Mouse (Mus musculus) heart, embryonic 10.5 days (tissue): Measurements from ENCODE around the gene Mt2. TPM values are rescaled to one million over a fixed set of nuclear protein-coding genes. Genes with fewer than 3 reads are reported as not detected.
A peak's percentile ranks its signal among the peaks of the same experiment; 100 is the strongest.
"Not testable (repeated sequence)": the region's sequence is repeated elsewhere in the genome, so short reads cannot be mapped to it uniquely, and the experiment has no call there.

Experiments used
- DNase-seq: peaks from one replicate; pipeline ENCODE4 v3.0.0-alpha.2; 2017; ENCODE audit warnings: low spot score
- H3K27ac ChIP-seq: fragments of 300-500 bp; sonication (generic); 2 replicates; pipeline ENCODE4 v1.5.1; 2016; ENCODE audit warnings: mild to moderate bottlenecking
- H3K27me3 ChIP-seq: fragments of 300-500 bp; sonication (generic); 2 replicates; pipeline ENCODE4 v1.6.1; 2016; ENCODE audit warnings: mild to moderate bottlenecking; ENCODE audit not compliant: poor library complexity, insufficient read depth, severe bottlenecking
- H3K36me3 ChIP-seq: fragments of 300-500 bp; sonication (generic); 2 replicates; pipeline ENCODE4 v1.6.1; 2016; ENCODE audit warnings: mild to moderate bottlenecking, moderate library complexity
- H3K4me1 ChIP-seq: fragments of 300-500 bp; sonication (generic); 2 replicates; pipeline ENCODE4 v1.6.1; 2016; ENCODE audit warnings: mild to moderate bottlenecking
- H3K4me3 ChIP-seq: fragments of 300-500 bp; sonication (generic); 2 replicates; pipeline ENCODE4 v1.5.1; 2016; ENCODE audit warnings: mild to moderate bottlenecking, moderate library complexity
- H3K9me3 ChIP-seq: fragments of 300-500 bp; sonication (generic); 2 replicates; pipeline ENCODE4 v1.6.1; 2016; ENCODE audit warnings: mild to moderate bottlenecking, moderate library complexity
- WGBS: fragments of 180-500 bp; shearing (Covaris S2); methylation state at CpG from one replicate; pipeline ENCODE4 v1.1.7; 2016; 5-methylcytosine and 5-hydroxymethylcytosine counted together
- polyA plus RNA-seq: library from polyadenylated mRNA; unstranded; fragments of >200 nt; fragmentation: Nextera tagmentation; extraction: Ambion mirVana; gene quantifications from 2 replicates; pipeline ENCODE4 v1.2.1, GENCODE M21; 2016

Gene Mt2
- 86.3 and 113 TPM in 2 replicates for polyA plus RNA-seq

- Histone ChIP-seq H3K27me3 (peaks cover 93% of the 10 kb centered on the region), H3K36me3 (no peaks in the 10 kb centered on the region), H3K4me1 (peaks cover 22% of the 10 kb centered on the region), H3K27ac (peak within 1 kb of the TSS; percentile 73), H3K9me3 (no peaks in the 10 kb centered on the region), H3K4me3 (peak within 1 kb of the TSS; percentile 61)
- peak; percentile 95 for DNase-seq
- under 1% methylated on average over 56 of the region's 56 CpGs for WGBS
Measured at GRCm38 (mm10) chr8:94172075-94172808, at the start of gene Mt2. Gene Mt2, plus strand, starts transcription at chr8:94172664.

GRCm38 (mm10) chr8:94122711-94123468 is 49.6 kb upstream of the Mt2 start:
- no peak for DNase-seq
- 45% methylated on average over 8 of the region's 8 CpGs for WGBS
- H3K27me3 ChIP-seq, result 0 out of 2 replicates have a peak, but pooled peaks cover 5% of the 10 kb centered on the region
- H3K4me3 ChIP-seq, result no peak overlapping the region
- H3K27ac ChIP-seq, result no peak overlapping the region
- H3K9me3 ChIP-seq, result no peaks in the 10 kb centered on the region
- H3K4me1 ChIP-seq, result peaks cover 5% of the 10 kb centered on the region
- H3K36me3 ChIP-seq, result no peaks in the 10 kb centered on the region

GRCm38 (mm10) chr8:94127711-94128110 is 44.8 kb upstream of the Mt2 start:
- WGBS, result 77% methylated on average over 6 of the region's 6 CpGs
- H3K4me1 ChIP-seq, result no peaks in the 10 kb centered on the region; the same call in 1 of the 2 replicates
- no peaks in the 10 kb centered on the region for H3K9me3 ChIP-seq
- H3K4me3 ChIP-seq, result no peak overlapping the region
- no peaks in the 10 kb centered on the region for H3K36me3 ChIP-seq
- no peak for DNase-seq
- no peak overlapping the region for H3K27ac ChIP-seq
- H3K27me3 ChIP-seq, result 0 out of 2 replicates have a peak, but pooled peaks cover 5% of the 10 kb centered on the region

GRCm38 (mm10) chr8:94129133-94129789 is 43.2 kb upstream of the Mt2 start:
- DNase-seq, result no peak
- no peak overlapping the region for H3K27ac ChIP-seq
- H3K36me3 ChIP-seq, result no peaks in the 10 kb centered on the region
- 0 out of 2 replicates have a peak, but pooled peaks cover 1% of the 10 kb centered on the region for H3K27me3 ChIP-seq
- H3K9me3 ChIP-seq, result no peaks in the 10 kb centered on the region
- 83% methylated on average over 6 of the region's 6 CpGs for WGBS
- H3K4me1 ChIP-seq, result no peaks in the 10 kb centered on the region
- H3K4me3 ChIP-seq, result no peak overlapping the region

- no peaks in the 10 kb centered on the region for H3K4me1 ChIP-seq
- H3K4me3 ChIP-seq, result no peak overlapping the region
- no peaks in the 10 kb centered on the region for H3K36me3 ChIP-seq
- no peak overlapping the region for H3K27ac ChIP-seq
- 90% methylated on average over 4 of the region's 4 CpGs for WGBS
- no peaks in the 10 kb centered on the region for H3K9me3 ChIP-seq
- no peaks in the 10 kb centered on the region for H3K27me3 ChIP-seq
- DNase-seq, result no peak
Measured at GRCm38 (mm10) chr8:94130126-94130525, 42.3 kb upstream of the Mt2 start.

- 69% methylated on average over 5 of the region's 5 CpGs for WGBS
- no peak overlapping the region for H3K27ac ChIP-seq
- 0 out of 2 replicates have a peak, but pooled peaks cover 2% of the 10 kb centered on the region for H3K4me1 ChIP-seq
- H3K27me3 ChIP-seq, result peaks cover 11% of the 10 kb centered on the region; the same call in 1 of the 2 replicates
- H3K36me3 ChIP-seq, result no peaks in the 10 kb centered on the region
- no peak for DNase-seq
- H3K9me3 ChIP-seq, result no peaks in the 10 kb centered on the region
- H3K4me3 ChIP-seq, result no peak overlapping the region
Measured at GRCm38 (mm10) chr8:94132096-94132495, 40.4 kb upstream of the Mt2 start.

GRCm38 (mm10) chr8:94134601-94135000 is 37.9 kb upstream of the Mt2 start:
- not testable (repeated sequence) for H3K27ac ChIP-seq, H3K4me3 ChIP-seq, H3K36me3 ChIP-seq, H3K4me1 ChIP-seq, DNase-seq, H3K9me3 ChIP-seq
- peaks cover 18% of the 10 kb centered on the region; the same call in 1 of the 2 replicates for H3K27me3 ChIP-seq
- 60% methylated on average over 3 of the region's 3 CpGs for WGBS

- no peak overlapping the region for H3K27ac ChIP-seq
- no peak overlapping the region for H3K4me3 ChIP-seq
- 0 out of 2 replicates have a peak, but pooled peaks cover 6% of the 10 kb centered on the region for H3K4me1 ChIP-seq
- H3K9me3 ChIP-seq, result no peaks in the 10 kb centered on the region
- peaks cover 18% of the 10 kb centered on the region; the same call in 1 of the 2 replicates for H3K27me3 ChIP-seq
- 81% methylated on average over 6 of the region's 6 CpGs for WGBS
- H3K36me3 ChIP-seq, result no peaks in the 10 kb centered on the region
- no peak for DNase-seq
Measured at GRCm38 (mm10) chr8:94135556-94135955, 36.9 kb upstream of the Mt2 start.

- Histone ChIP-seq H3K9me3 (no peaks in the 10 kb centered on the region), H3K27ac (no peak overlapping the region), H3K4me3 (no peak overlapping the region), H3K4me1 (0 out of 2 replicates have a peak, but pooled peaks cover 6% of the 10 kb centered on the region), H3K36me3 (no peaks in the 10 kb centered on the region), H3K27me3 (peaks cover 18% of the 10 kb centered on the region; the same call in 1 of the 2 replicates)
- DNase-seq, result no peak
- WGBS, result 88% methylated on average over 7 of the region's 7 CpGs
Measured at GRCm38 (mm10) chr8:94136192-94136591, 36.3 kb upstream of the Mt2 start.

GRCm38 (mm10) chr8:94136933-94137332 is 35.5 kb upstream of the Mt2 start, which contains the start of gene Mt4:
Gene Mt4, plus strand, starts transcription at chr8:94137197.
- Histone ChIP-seq H3K36me3 (no peaks in the 10 kb centered on the region), H3K4me1 (0 out of 2 replicates have a peak, but pooled peaks cover 6% of the 10 kb centered on the region), H3K27me3 (peaks cover 18% of the 10 kb centered on the region; the same call in 1 of the 2 replicates), H3K27ac (no peak within 1 kb of the TSS), H3K4me3 (no peak within 1 kb of the TSS), H3K9me3 (no peaks in the 10 kb centered on the region)
- WGBS, result 47% methylated on average over 6 of the region's 6 CpGs
- DNase-seq, result no peak

GRCm38 (mm10) chr8:94140266-94140795 is 32.1 kb upstream of the Mt2 start:
- WGBS, result 76% methylated on average over 4 of the region's 4 CpGs
- Histone ChIP-seq H3K36me3 (no peaks in the 10 kb centered on the region), H3K27ac (no peak overlapping the region), H3K9me3 (no peaks in the 10 kb centered on the region), H3K27me3 (peaks cover 18% of the 10 kb centered on the region; the same call in 1 of the 2 replicates), H3K4me3 (no peak overlapping the region), H3K4me1 (0 out of 2 replicates have a peak, but pooled peaks cover 6% of the 10 kb centered on the region)
- DNase-seq, result no peak

GRCm38 (mm10) chr8:94148236-94148635 is 24.2 kb upstream of the Mt2 start:
- Histone ChIP-seq H3K4me3 (no peak overlapping the region), H3K4me1 (peaks cover 12% of the 10 kb centered on the region), H3K27ac (no peak overlapping the region), H3K9me3 (no peaks in the 10 kb centered on the region), H3K36me3 (no peaks in the 10 kb centered on the region), H3K27me3 (peaks cover 27% of the 10 kb centered on the region)
- WGBS, result 48% methylated on average over 5 of the region's 5 CpGs
- DNase-seq, result no peak
